ENCODE assay signal across 20 mouse cellular contexts in genomic region chr15:96688784-96689318, GRCm38 (mm10).
"Had no signal": no experiment of that assay in that cellular context is flagged by ENCODE, and none has a peak within 500 bp of the region (broad histone marks: within the 10 kb centered on the region; RNA-seq: fewer than 3 reads in every experiment).

No protein-coding gene starts in this region.

- DNase-seq: kidney, postnatal 25 days; layer of hippocampus, adult 9-11 months; liver; liver, postnatal 0 days; lung, postnatal 14 days; lung, postnatal 4 days; midbrain, embryonic 14.5 days; retina, postnatal 1 day; right cerebral cortex, postnatal 25 days; spleen, adult 18-20 months; thymus, adult 18-20 months; thymus, postnatal 36 days had no signal

- H3K4me2 ChIP-seq: limb, embryonic 13.5 days; lung, embryonic 15.5 days; midbrain, embryonic 11.5 days; neural tube, embryonic 13.5 days had no signal

- H3K9me3 ChIP-seq: limb, embryonic 10.5 days; limb, embryonic 13.5 days; lung, embryonic 15.5 days; neural tube, embryonic 13.5 days had no signal

- H3K9ac ChIP-seq: limb, embryonic 13.5 days; liver, embryonic 14.5 days; liver, postnatal 0 days; lung, embryonic 15.5 days; neural tube, embryonic 13.5 days had no signal

- H3K27ac ChIP-seq: kidney, postnatal 0 days; layer of hippocampus, adult 2 months; limb, embryonic 10.5 days; limb, embryonic 13.5 days; liver, embryonic 14.5 days; lung, embryonic 15.5 days; neural tube, embryonic 13.5 days had no signal

- H3K4me3 ChIP-seq: layer of hippocampus, adult 2 months; limb, embryonic 10.5 days; limb, embryonic 13.5 days; lung, embryonic 15.5 days; neural tube, embryonic 13.5 days had no signal

- H3K27me3 ChIP-seq: limb, embryonic 13.5 days; lung, embryonic 15.5 days; neural tube, embryonic 13.5 days had no signal

- ATAC-seq: liver, postnatal 0 days had no signal
